Comparison of ENCODE assay signal across 9 mouse cellular contexts in the genomic region with DNA sequence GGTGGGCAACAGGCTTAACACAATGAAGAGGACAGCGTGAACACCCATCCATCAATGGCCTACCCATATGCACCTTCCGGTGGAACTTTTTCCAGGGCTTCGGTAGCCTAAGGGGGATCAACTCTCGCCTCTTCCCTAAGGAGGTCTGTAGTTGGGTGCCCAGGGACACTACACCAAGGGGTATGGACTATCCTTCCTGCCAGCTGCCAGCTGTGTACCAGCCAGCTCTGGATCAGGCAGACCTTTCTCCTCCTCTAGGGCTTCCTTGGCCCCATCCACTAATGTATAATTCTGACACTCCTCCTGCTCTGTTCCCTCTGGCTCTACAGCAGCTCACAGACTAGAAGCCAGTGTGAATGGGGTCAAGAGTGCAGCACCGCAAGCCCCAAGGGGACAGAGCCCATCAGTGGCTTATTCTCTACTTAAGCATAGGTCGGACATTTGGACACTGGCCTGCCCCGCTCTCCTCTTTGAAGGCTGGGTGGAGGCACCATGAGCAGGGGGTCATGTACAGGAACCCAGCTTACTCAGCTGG. TPM values are rescaled to one million over a fixed set of nuclear protein-coding genes. Genes with fewer than 3 reads are reported as not detected.
DNase-seq lines count a peak whose midpoint lies in the region; ATAC-seq and TF ChIP-seq lines count a peak whose summit lies in the region.
"Had no signal": no experiment of that assay in that cellular context is flagged by ENCODE, and none has a peak within 500 bp of the region (broad histone marks: within the 10 kb centered on the region; RNA-seq: fewer than 3 reads in every experiment).

No protein-coding gene starts in this region.

- peak overlapping the region; percentile 90 for H3K27ac ChIP-seq in kidney, embryonic 16.5 days (ENCODE audit: low read length)
- no peak overlapping the region for H3K27ac ChIP-seq in hindbrain, embryonic 16.5 days (ENCODE audit: low read depth, low read length)
- no peak overlapping the region for H3K27ac ChIP-seq in midbrain, postnatal 0 days (ENCODE audit: low read depth, low read length)

- TF ChIP-seq CTCF in midbrain, postnatal 0 days (IDR thresholded peaks at IDR 0.05) = no peak

- WGBS in kidney, embryonic 16.5 days = 39% methylated on average over 7 of the region's 7 CpGs
- 77% methylated on average over 7 of the region's 7 CpGs for WGBS in hindbrain, embryonic 16.5 days
- 80% methylated on average over 7 of the region's 7 CpGs for WGBS in midbrain, postnatal 0 days

- intact Hi-C loops in gastrocnemius, postnatal 14 days (cut with DNase I; ENCODE audit: low total_unique reads) = loop anchor here (5.0 kb wide), 1 partner anchor 107 kb away; no protein-coding TSS in a partner anchor

- H3K4me2 ChIP-seq in kidney, embryonic 16.5 days (replicated peaks; ENCODE audit: low read depth, low read length) = peak overlapping the region; percentile 72
- peak overlapping the region; percentile 20 for H3K4me2 ChIP-seq in hindbrain, embryonic 16.5 days (ENCODE audit: low read length)
- H3K4me2 ChIP-seq in midbrain, postnatal 0 days (ENCODE audit: low read depth, low read length, poor library complexity, severe bottlenecking) = peak overlapping the region; percentile 18; the same call in 1 of the 2 replicates

- H3K27me3 ChIP-seq in kidney, embryonic 16.5 days (ENCODE audit: insufficient read depth, low read length) = no peaks in the 10 kb centered on the region
- no peaks in the 10 kb centered on the region for H3K27me3 ChIP-seq in hindbrain, embryonic 16.5 days (replicated peaks; ENCODE audit: control insufficient read depth, insufficient read depth, low read length)
- H3K27me3 ChIP-seq in midbrain, postnatal 0 days (ENCODE audit: insufficient read depth, low read length) = no peaks in the 10 kb centered on the region

- H3K36me3 ChIP-seq in kidney, embryonic 16.5 days (ENCODE audit: insufficient read depth, low read length) = peaks cover 23% of the 10 kb centered on the region
- H3K36me3 ChIP-seq in hindbrain, embryonic 16.5 days (ENCODE audit: control insufficient read depth, insufficient read depth, low read length) = no peaks in the 10 kb centered on the region
- no peaks in the 10 kb centered on the region for H3K36me3 ChIP-seq in midbrain, postnatal 0 days (ENCODE audit: insufficient read depth, low read length)

- peaks cover 58% of the 10 kb centered on the region for H3K4me1 ChIP-seq in kidney, embryonic 16.5 days (ENCODE audit: insufficient read depth, low read length)
- peaks cover 15% of the 10 kb centered on the region for H3K4me1 ChIP-seq in hindbrain, embryonic 16.5 days (ENCODE audit: control insufficient read depth, insufficient read depth, low read depth, low read length)
- peaks cover 3% of the 10 kb centered on the region; the same call in 1 of the 2 replicates for H3K4me1 ChIP-seq in midbrain, postnatal 0 days (ENCODE audit: insufficient read depth, low read length)

- no peak for ATAC-seq in kidney, embryonic 16.5 days (ENCODE audit: low FRiP score, low TSS enrichment)
- ATAC-seq in hindbrain, embryonic 16.5 days = no peak
- no peak for ATAC-seq in midbrain, postnatal 0 days (ENCODE audit: low FRiP score)

- peak overlapping the region; percentile 52 for H3K4me3 ChIP-seq in kidney, embryonic 16.5 days (ENCODE audit: low read length)
- H3K4me3 ChIP-seq in hindbrain, embryonic 16.5 days (ENCODE audit: low read length) = peak overlapping the region; percentile 8; the same call in 1 of the 2 replicates
- no peak overlapping the region; the same call in 1 of the 2 replicates for H3K4me3 ChIP-seq in midbrain, postnatal 0 days (ENCODE audit: low read depth, low read length)

- no peaks in the 10 kb centered on the region for H3K9me3 ChIP-seq in kidney, embryonic 16.5 days (ENCODE audit: low read length)
- H3K9me3 ChIP-seq in hindbrain, embryonic 16.5 days (ENCODE audit: control insufficient read depth, low read length) = no peaks in the 10 kb centered on the region
- no peaks in the 10 kb centered on the region for H3K9me3 ChIP-seq in midbrain, postnatal 0 days (ENCODE audit: low read length)

- peak overlapping the region; percentile 64 for H3K9ac ChIP-seq in kidney, embryonic 16.5 days (replicated peaks; ENCODE audit: low read length)
- H3K9ac ChIP-seq in hindbrain, embryonic 16.5 days (ENCODE audit: low read depth, low read length) = 0 out of 2 replicates have a peak overlapping the region, but pooled peaks have one; percentile 25
- no peak overlapping the region for H3K9ac ChIP-seq in midbrain, postnatal 0 days (replicated peaks; ENCODE audit: low read length, poor library complexity, severe bottlenecking)

- DNase-seq in kidney, postnatal 10 days = no peak
- DNase-seq in embryo, embryonic 10 days (ENCODE audit: low spot score) = peak; percentile 45
- no peak for DNase-seq in midbrain, postnatal 0 days (ENCODE audit: low spot score)
- DNase-seq in gastrocnemius, postnatal 14 days = no peak
- DNase-seq in spleen, adult 12 weeks (ENCODE audit: low spot score) = no peak
- DNase-seq in cerebellum, adult 8-10 months = no peak
- DNase-seq: right cerebral cortex, adult 18-20 months had no signal

RNA-seq across cellular contexts. Expression of a gene that starts 1.0 kb away (rescaled TPM):
- polyA plus RNA-seq in kidney, embryonic 16.5 days (2015; fragmentation: Nextera tagmentation; extraction: Ambion mirVana) = 335 and 366 TPM in 2 replicates
- polyA plus RNA-seq in hindbrain, embryonic 16.5 days (2015; fragmentation: Nextera tagmentation; extraction: Ambion mirVana) = 16.3 and 24.6 TPM in 2 replicates
- 7.4 and 11.8 TPM in 2 replicates for total RNA-seq in midbrain, postnatal 0 days (2014; rRNA removed)
- polyA plus RNA-seq in midbrain, postnatal 0 days (2015; fragmentation: Nextera tagmentation; extraction: Ambion mirVana) = 9.0 and 9.8 TPM in 2 replicates
- total RNA-seq in gastrocnemius, postnatal 14 days (2021) = 10 to 100 TPM; 25.7 to 31.3 TPM

RNA-seq across cellular contexts. Expression of a gene that starts 6.6 kb away (rescaled TPM):
- polyA plus RNA-seq in kidney, embryonic 16.5 days (2015; fragmentation: Nextera tagmentation; extraction: Ambion mirVana) = 457 and 467 TPM in 2 replicates
- 232 and 244 TPM in 2 replicates for polyA plus RNA-seq in hindbrain, embryonic 16.5 days (2015; fragmentation: Nextera tagmentation; extraction: Ambion mirVana)
- total RNA-seq in midbrain, postnatal 0 days (2014; rRNA removed) = 123 and 126 TPM in 2 replicates
- 175 and 201 TPM in 2 replicates for polyA plus RNA-seq in midbrain, postnatal 0 days (2015; fragmentation: Nextera tagmentation; extraction: Ambion mirVana)
- 100 to 1,000 TPM; 119 to 134 TPM for total RNA-seq in gastrocnemius, postnatal 14 days (2021)

RNA-seq across cellular contexts. Expression of a gene that starts 7.1 kb away (rescaled TPM):
- polyA plus RNA-seq in kidney, embryonic 16.5 days (2015; fragmentation: Nextera tagmentation; extraction: Ambion mirVana) = 38.8 and 41.4 TPM in 2 replicates
- 12.2 and 13.7 TPM in 2 replicates for polyA plus RNA-seq in hindbrain, embryonic 16.5 days (2015; fragmentation: Nextera tagmentation; extraction: Ambion mirVana)
- 1.4 and 12.3 TPM in 2 replicates for total RNA-seq in midbrain, postnatal 0 days (2014; rRNA removed)
- 14.3 and 17.6 TPM in 2 replicates for polyA plus RNA-seq in midbrain, postnatal 0 days (2015; fragmentation: Nextera tagmentation; extraction: Ambion mirVana)
- 10 to 100 TPM; 31.4 to 32.7 TPM for total RNA-seq in gastrocnemius, postnatal 14 days (2021)

RNA-seq across cellular contexts. Expression of a gene that starts 25.7 kb away (rescaled TPM):
- polyA plus RNA-seq in kidney, embryonic 16.5 days (2015; fragmentation: Nextera tagmentation; extraction: Ambion mirVana) = 23.9 and 27.1 TPM in 2 replicates
- 19.1 and 23.1 TPM in 2 replicates for polyA plus RNA-seq in hindbrain, embryonic 16.5 days (2015; fragmentation: Nextera tagmentation; extraction: Ambion mirVana)
- total RNA-seq in midbrain, postnatal 0 days (2014; rRNA removed) = 50.7 and 73.4 TPM in 2 replicates
- 19.1 and 22.3 TPM in 2 replicates for polyA plus RNA-seq in midbrain, postnatal 0 days (2015; fragmentation: Nextera tagmentation; extraction: Ambion mirVana)
- 1 to 10 TPM; 1.8 to 2.6 TPM for total RNA-seq in gastrocnemius, postnatal 14 days (2021)

RNA-seq across cellular contexts. Expression of a gene that starts 31.2 kb away (rescaled TPM):
- polyA plus RNA-seq in kidney, embryonic 16.5 days (2015; fragmentation: Nextera tagmentation; extraction: Ambion mirVana) = 17.9 and 20.3 TPM in 2 replicates
- 77.3 and 89.1 TPM in 2 replicates for polyA plus RNA-seq in hindbrain, embryonic 16.5 days (2015; fragmentation: Nextera tagmentation; extraction: Ambion mirVana)
- total RNA-seq in midbrain, postnatal 0 days (2014; rRNA removed) = 162 and 185 TPM in 2 replicates
- polyA plus RNA-seq in midbrain, postnatal 0 days (2015; fragmentation: Nextera tagmentation; extraction: Ambion mirVana) = 108 TPM in 2 replicates
- total RNA-seq in gastrocnemius, postnatal 14 days (2021) = 1 to 10 TPM; 4.5 to 7.7 TPM

Comparison
In these comparisons a context has a peak if more than half of its experiments do, and no peak if none do; other contexts are left out.
1. H3K4me2 ChIP-seq: peak in every context shown above with its lines; median percentile 72 in kidney, embryonic 16.5 days; 20 in hindbrain, embryonic 16.5 days; 18 in midbrain, postnatal 0 days.
2. RNA of a gene that starts 1.0 kb away (polyA plus RNA-seq): 335 to 366 TPM in kidney, embryonic 16.5 days; 16.3 to 24.6 TPM in hindbrain, embryonic 16.5 days and 9.0 to 9.8 TPM in midbrain, postnatal 0 days; every median in the first group is over 10 times any median in the second.